Mouse (Mus musculus): ENCODE data around the gene Arhgap25.

GRCm38 (mm10) chr6:87518622-87519021 is 14.4 kb downstream of the Arhgap25 start:
- TF ChIP-seq CTCF (conservative IDR thresholded peaks at IDR 0.05; ENCODE audit: low read length), result no peak
- no peak for TF ChIP-seq NANOG (IDR thresholded peaks at IDR 0.05; ENCODE audit: borderline replicate concordance, low read length)
- no peak for TF ChIP-seq POU5F1 (IDR thresholded peaks at IDR 0.05; ENCODE audit: borderline replicate concordance, low read length)

Data from E14TG2a.4 (cell line).